Mouse (Mus musculus): ENCODE measurements at regions not wholly inside any gene's neighbourhood (a gene's known extent, or its start where the extent isn't known, plus 50 kb on each side); places are given as distances from the start of the nearest gene placed in this dataset.

GRCm38 (mm10) chr4:131204722-131205121 is 260.5 kb downstream of the Matn1 start:
- Histone ChIP-seq H3K27ac (replicated peaks) (no peak overlapping the region), H3K36me3 (no peaks in the 10 kb centered on the region), H3K27me3 (no peaks in the 10 kb centered on the region), H3K4me1 (peaks cover 30% of the 10 kb centered on the region), H3K4me2 (replicated peaks) (no peak overlapping the region), H3K9ac (replicated peaks) (no peak overlapping the region), H3K4me3 (no peak overlapping the region), H3K9me3 (no peaks in the 10 kb centered on the region)
- ATAC-seq (replicated peaks): no peak
- 92% methylated on average over 3 of the region's 3 CpGs for WGBS

GRCm38 (mm10) chr4:131205127-131205526 is 260.9 kb downstream of the Matn1 start:
- Histone ChIP-seq H3K27me3 (no peaks in the 10 kb centered on the region), H3K9me3 (no peaks in the 10 kb centered on the region), H3K36me3 (no peaks in the 10 kb centered on the region), H3K4me1 (peaks cover 30% of the 10 kb centered on the region), H3K4me2 (replicated peaks) (no peak overlapping the region), H3K4me3 (no peak overlapping the region), H3K9ac (replicated peaks) (no peak overlapping the region), H3K27ac (replicated peaks) (0 out of 2 replicates have a peak overlapping the region, but pooled peaks have one; percentile 89)
- no peak for ATAC-seq (replicated peaks)
- 74% methylated on average over 2 of the region's 2 CpGs for WGBS

- H3K27ac ChIP-seq (replicated peaks): peak overlapping the region; percentile 89
- no peaks in the 10 kb centered on the region for H3K27me3 ChIP-seq
- no peak overlapping the region for H3K4me2 ChIP-seq (replicated peaks)
- ATAC-seq (replicated peaks): peak; percentile 63
- no peaks in the 10 kb centered on the region for H3K9me3 ChIP-seq
- WGBS: 30% methylated on average over 4 of the region's 4 CpGs
- H3K36me3 ChIP-seq: no peaks in the 10 kb centered on the region
- H3K4me3 ChIP-seq: no peak overlapping the region
- peaks cover 30% of the 10 kb centered on the region for H3K4me1 ChIP-seq
- no peak overlapping the region for H3K9ac ChIP-seq (replicated peaks)
Measured at GRCm38 (mm10) chr4:131205685-131206084, 261.5 kb downstream of the Matn1 start.

- Histone ChIP-seq H3K4me3 (no peak overlapping the region), H3K9ac (replicated peaks) (no peak overlapping the region), H3K4me2 (replicated peaks) (no peak overlapping the region), H3K36me3 (no peaks in the 10 kb centered on the region), H3K9me3 (no peaks in the 10 kb centered on the region), H3K27ac (replicated peaks) (peak overlapping the region; percentile 89), H3K27me3 (no peaks in the 10 kb centered on the region), H3K4me1 (peaks cover 30% of the 10 kb centered on the region)
- 66% methylated on average over 8 of the region's 8 CpGs for WGBS
- peak; percentile 21; the same call in 1 of the 2 replicates for ATAC-seq (replicated peaks)
Measured at GRCm38 (mm10) chr4:131206181-131206885, 262.1 kb downstream of the Matn1 start.

- H3K27me3 ChIP-seq: no peaks in the 10 kb centered on the region
- no peak overlapping the region for H3K9ac ChIP-seq (replicated peaks)
- H3K4me3 ChIP-seq: no peak overlapping the region
- ATAC-seq (replicated peaks): peak; percentile 80
- H3K4me2 ChIP-seq (replicated peaks): no peak overlapping the region
- H3K4me1 ChIP-seq: peaks cover 30% of the 10 kb centered on the region
- H3K9me3 ChIP-seq: no peaks in the 10 kb centered on the region
- no peaks in the 10 kb centered on the region for H3K36me3 ChIP-seq
- WGBS: 18% methylated on average over 4 of the region's 4 CpGs
- H3K27ac ChIP-seq (replicated peaks): peak overlapping the region; percentile 89
Measured at GRCm38 (mm10) chr4:131206886-131207200, 262.7 kb downstream of the Matn1 start.

GRCm38 (mm10) chr4:131207249-131207648 is 263.1 kb downstream of the Matn1 start:
- peak; percentile 34 for ATAC-seq (replicated peaks)
- H3K4me3 ChIP-seq: no peak overlapping the region
- no peak overlapping the region for H3K4me2 ChIP-seq (replicated peaks)
- H3K9me3 ChIP-seq: no peaks in the 10 kb centered on the region
- H3K9ac ChIP-seq (replicated peaks): no peak overlapping the region
- H3K27me3 ChIP-seq: no peaks in the 10 kb centered on the region
- H3K4me1 ChIP-seq: peaks cover 30% of the 10 kb centered on the region
- peak overlapping the region; percentile 89 for H3K27ac ChIP-seq (replicated peaks)
- 37% methylated on average over 2 of the region's 2 CpGs for WGBS
- H3K36me3 ChIP-seq: no peaks in the 10 kb centered on the region

GRCm38 (mm10) chr4:131208166-131208565 is 264.0 kb downstream of the Matn1 start:
- no peak overlapping the region for H3K4me3 ChIP-seq
- WGBS: 73% methylated on average over 9 of the region's 9 CpGs

GRCm38 (mm10) chr4:131208637-131209036 is 264.5 kb downstream of the Matn1 start:
- H3K4me2 ChIP-seq (replicated peaks): no peak overlapping the region
- peak overlapping the region; percentile 89; the same call in 1 of the 2 replicates for H3K27ac ChIP-seq (replicated peaks)
- H3K36me3 ChIP-seq: no peaks in the 10 kb centered on the region
- no peaks in the 10 kb centered on the region for H3K9me3 ChIP-seq
- peaks cover 30% of the 10 kb centered on the region for H3K4me1 ChIP-seq
- H3K4me3 ChIP-seq: no peak overlapping the region
- no peak overlapping the region for H3K9ac ChIP-seq (replicated peaks)
- H3K27me3 ChIP-seq: no peaks in the 10 kb centered on the region
- 66% methylated on average over 6 of the region's 6 CpGs for WGBS
- ATAC-seq (replicated peaks): no peak

More at GRCm38 (mm10) chr4:131208166-131208565, 264.0 kb downstream of the Matn1 start:
- peak overlapping the region; percentile 89 for H3K27ac ChIP-seq (replicated peaks)
- no peaks in the 10 kb centered on the region for H3K36me3 ChIP-seq
- H3K4me1 ChIP-seq: peaks cover 30% of the 10 kb centered on the region
- no peak overlapping the region for H3K9ac ChIP-seq (replicated peaks)
- H3K27me3 ChIP-seq: no peaks in the 10 kb centered on the region
- no peak overlapping the region for H3K4me2 ChIP-seq (replicated peaks)
- no peak for ATAC-seq (replicated peaks)
- no peaks in the 10 kb centered on the region for H3K9me3 ChIP-seq

- ATAC-seq (replicated peaks): no peak
- Histone ChIP-seq H3K27ac (replicated peaks) (no peak overlapping the region), H3K36me3 (no peaks in the 10 kb centered on the region), H3K4me3 (no peak overlapping the region), H3K9ac (replicated peaks) (no peak overlapping the region), H3K4me1 (peaks cover 14% of the 10 kb centered on the region), H3K27me3 (no peaks in the 10 kb centered on the region), H3K9me3 (no peaks in the 10 kb centered on the region), H3K4me2 (replicated peaks) (no peak overlapping the region)
- 51% methylated on average over 4 of the region's 4 CpGs for whole genome bisulfite sequencing
Measured at GRCm38 (mm10) chr4:131212711-131213110, 268.5 kb downstream of the Matn1 start.

GRCm38 (mm10) chr4:131215682-131216081 is 271.5 kb downstream of the Matn1 start:
- no peaks in the 10 kb centered on the region for H3K27me3 ChIP-seq
- H3K27ac ChIP-seq (replicated peaks): no peak overlapping the region
- H3K36me3 ChIP-seq: no peaks in the 10 kb centered on the region
- no peak overlapping the region for H3K4me2 ChIP-seq (replicated peaks)
- no peaks in the 10 kb centered on the region for H3K9me3 ChIP-seq
- no peak overlapping the region for H3K4me3 ChIP-seq
- WGBS: 83% methylated on average over 11 of the region's 11 CpGs
- ATAC-seq (replicated peaks): no peak
- H3K4me1 ChIP-seq: peaks cover 12% of the 10 kb centered on the region
- H3K9ac ChIP-seq (replicated peaks): no peak overlapping the region

GRCm38 (mm10) chr4:131216361-131216760 is 272.2 kb downstream of the Matn1 start:
- H3K27me3 ChIP-seq: no peaks in the 10 kb centered on the region
- no peaks in the 10 kb centered on the region for H3K9me3 ChIP-seq
- no peak overlapping the region for H3K9ac ChIP-seq (replicated peaks)
- H3K36me3 ChIP-seq: no peaks in the 10 kb centered on the region
- H3K4me3 ChIP-seq: no peak overlapping the region
- WGBS: 75% methylated on average over 3 of the region's 3 CpGs
- H3K4me2 ChIP-seq (replicated peaks): no peak overlapping the region
- H3K4me1 ChIP-seq: peaks cover 13% of the 10 kb centered on the region
- no peak overlapping the region for H3K27ac ChIP-seq (replicated peaks)
- no peak for ATAC-seq (replicated peaks)

- no peak overlapping the region for H3K4me3 ChIP-seq
- WGBS: 95% methylated on average over 4 of the region's 4 CpGs
- no peak overlapping the region for H3K9ac ChIP-seq (replicated peaks)
- H3K27me3 ChIP-seq: no peaks in the 10 kb centered on the region
- no peak overlapping the region for H3K4me2 ChIP-seq (replicated peaks)
- no peaks in the 10 kb centered on the region for H3K9me3 ChIP-seq
- no peaks in the 10 kb centered on the region for H3K36me3 ChIP-seq
- H3K27ac ChIP-seq (replicated peaks): no peak overlapping the region
- ATAC-seq (replicated peaks): no peak
- peaks cover 13% of the 10 kb centered on the region for H3K4me1 ChIP-seq
Measured at GRCm38 (mm10) chr4:131217083-131217482, 272.9 kb downstream of the Matn1 start.
